Mouse (Mus musculus): ENCODE data around the gene Stx1a.

DNA sequence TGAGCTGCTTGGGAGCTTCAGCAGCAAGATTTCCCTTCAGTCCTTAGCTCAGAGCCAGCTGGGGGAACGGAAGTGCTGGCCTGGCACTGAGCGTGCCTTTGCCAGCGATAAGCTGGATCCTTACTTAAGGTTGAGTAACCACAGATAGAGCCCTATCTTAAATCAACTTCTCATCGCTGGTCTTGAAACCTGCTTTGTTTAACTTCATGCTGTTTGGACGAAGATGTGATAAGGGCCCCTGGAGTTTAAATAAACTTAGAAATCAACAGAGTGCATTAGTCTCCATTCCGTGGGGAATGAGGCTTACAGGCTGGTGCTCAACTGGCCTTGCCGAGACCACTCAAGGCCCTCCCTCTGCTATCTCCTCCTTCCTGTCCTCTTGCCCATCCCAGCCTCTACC lies 49.0 kb upstream of the Stx1a start:
- TF ChIP-seq CTCF (IDR thresholded peaks at IDR 0.05; ENCODE audit: control insufficient read depth, insufficient read depth, insufficient replicate concordance, low read depth, low read length) (no peak), POLR2A (IDR thresholded peaks at IDR 0.05; ENCODE audit: control insufficient read depth, low read depth, low read length) (no peak)

Data from testis, adult 2 months (tissue).